Mouse (Mus musculus) erythroblast, embryonic 14.5 days (primary cell): ENCODE measurements around the gene Zbtb34. TPM values are rescaled to one million over a fixed set of nuclear protein-coding genes. Genes with fewer than 3 reads are reported as not detected.

Experiments
- H3K27me3 ChIP-seq: 2 replicates; pipeline ENCODE4 v1.6.1; 2012; ENCODE audit warnings: inconsistent platforms; ENCODE audit not compliant: control insufficient read depth
- H3K36me3 ChIP-seq: 2 replicates; pipeline ENCODE4 v1.6.1; 2012; ENCODE audit warnings: mild to moderate bottlenecking, inconsistent platforms; ENCODE audit not compliant: control insufficient read depth
- H3K4me1 ChIP-seq: 2 replicates; pipeline ENCODE4 v1.6.1; 2012; ENCODE audit warnings: inconsistent platforms; ENCODE audit not compliant: control insufficient read depth
- H3K4me3 ChIP-seq: replicated peaks from 2 replicates; pipeline ENCODE3; 2012; ENCODE audit warnings: moderate library complexity, mild to moderate bottlenecking, inconsistent platforms
- H3K9me3 ChIP-seq: 2 replicates; pipeline ENCODE4 v1.6.1; 2012; ENCODE audit warnings: low read length, inconsistent platforms, mixed read lengths; ENCODE audit not compliant: control insufficient read depth
- GATA1 ChIP-seq: IDR thresholded peaks from 2 replicates; pipeline ENCODE4 v1.6.1; 2012; ENCODE audit warnings: low read length, inconsistent platforms, mixed read lengths
- TAL1 ChIP-seq: IDR thresholded peaks from 3 replicates; pipeline ENCODE4 v1.6.1; 2012; ENCODE audit warnings: low read length, inconsistent platforms, mixed read lengths
- polyA plus RNA-seq: library from polyadenylated mRNA; stranded (reverse); fragments of >175 nt; gene quantifications from 2 replicates; pipeline ENCODE4 v1.2.3, GENCODE M21; 2012

Gene Zbtb34
- polyA plus RNA-seq, 1 experiment, result 0.03 TPM

GRCm38 (mm10) chr2:33395053-33395452 lies 36.1 kb downstream of the Zbtb34 start:
- no peaks in the 10 kb centered on the region for H3K9me3 ChIP-seq
- H3K36me3 ChIP-seq, result no peaks in the 10 kb centered on the region
- no peaks in the 10 kb centered on the region for H3K4me1 ChIP-seq
- no peak overlapping the region for H3K4me3 ChIP-seq
- TF ChIP-seq TAL1 (no peak), GATA1 (no peak)
- H3K27me3 ChIP-seq, result no peaks in the 10 kb centered on the region

GRCm38 (mm10) chr2:33393951-33394635 lies 37.0 kb downstream of the Zbtb34 start:
- H3K9me3 ChIP-seq, result no peaks in the 10 kb centered on the region
- no peaks in the 10 kb centered on the region for H3K36me3 ChIP-seq
- no peaks in the 10 kb centered on the region for H3K4me1 ChIP-seq
- no peaks in the 10 kb centered on the region for H3K27me3 ChIP-seq
- no peak for TF ChIP-seq GATA1
- no peak for TF ChIP-seq TAL1
- no peak overlapping the region for H3K4me3 ChIP-seq

- no peaks in the 10 kb centered on the region for H3K4me1 ChIP-seq
- TF ChIP-seq GATA1, result no peak
- no peak for TF ChIP-seq TAL1
- no peak overlapping the region for H3K4me3 ChIP-seq
- no peaks in the 10 kb centered on the region for H3K9me3 ChIP-seq
- no peaks in the 10 kb centered on the region for H3K36me3 ChIP-seq
- H3K27me3 ChIP-seq, result no peaks in the 10 kb centered on the region
Observed at GRCm38 (mm10) chr2:33393021-33393420, 38.1 kb downstream of the Zbtb34 start.

GRCm38 (mm10) chr2:33371648-33372408 lies 59.3 kb downstream of the Zbtb34 start:
- Histone ChIP-seq H3K27me3 (no peaks in the 10 kb centered on the region; the same call in 1 of the 2 replicates), H3K4me1 (peaks cover 14% of the 10 kb centered on the region), H3K4me3 (peak overlapping the region; percentile 69), H3K9me3 (no peaks in the 10 kb centered on the region), H3K36me3 (no peaks in the 10 kb centered on the region)
- TF ChIP-seq TAL1, result no peak
- no peak for TF ChIP-seq GATA1

- no peaks in the 10 kb centered on the region for H3K36me3 ChIP-seq
Observed at GRCm38 (mm10) chr2:33370777-33371647, 60.1 kb downstream of the Zbtb34 start, which contains the start of gene Ralgps1. TSS of gene Ralgps1 (minus strand) at chr2:33371486.

GRCm38 (mm10) chr2:33370276-33370776 lies 60.8 kb downstream of the Zbtb34 start:
- Histone ChIP-seq H3K36me3 (no peaks in the 10 kb centered on the region), H3K4me3 (peak overlapping the region; percentile 69), H3K9me3 (no peaks in the 10 kb centered on the region), H3K27me3 (no peaks in the 10 kb centered on the region; the same call in 1 of the 2 replicates), H3K4me1 (peaks cover 14% of the 10 kb centered on the region)
- TF ChIP-seq GATA1, result no peak

More at GRCm38 (mm10) chr2:33370777-33371647, 60.1 kb downstream of the Zbtb34 start, which contains the start of gene Ralgps1:
- Histone ChIP-seq H3K27me3 (no peaks in the 10 kb centered on the region; the same call in 1 of the 2 replicates), H3K4me1 (peaks cover 14% of the 10 kb centered on the region), H3K4me3 (peak within 1 kb of the TSS; percentile 69), H3K9me3 (no peaks in the 10 kb centered on the region)
- TF ChIP-seq TAL1 (no peak), GATA1 (no peak)

GRCm38 (mm10) chr2:33369453-33369852 lies 61.7 kb downstream of the Zbtb34 start:
- Histone ChIP-seq H3K36me3 (no peaks in the 10 kb centered on the region), H3K4me3 (no peak overlapping the region)
- no peak for TF ChIP-seq GATA1
- TF ChIP-seq TAL1, result no peak

GRCm38 (mm10) chr2:33368486-33368885 lies 62.6 kb downstream of the Zbtb34 start:
- no peak for TF ChIP-seq GATA1
- TF ChIP-seq TAL1, result no peak
- H3K27me3 ChIP-seq, result no peaks in the 10 kb centered on the region; the same call in 1 of the 2 replicates
- no peaks in the 10 kb centered on the region for H3K36me3 ChIP-seq
- H3K4me1 ChIP-seq, result peaks cover 14% of the 10 kb centered on the region
- no peak overlapping the region for H3K4me3 ChIP-seq
- no peaks in the 10 kb centered on the region for H3K9me3 ChIP-seq

More at GRCm38 (mm10) chr2:33369453-33369852, 61.7 kb downstream of the Zbtb34 start:
- H3K4me1 ChIP-seq, result peaks cover 14% of the 10 kb centered on the region
- H3K9me3 ChIP-seq, result no peaks in the 10 kb centered on the region
- no peaks in the 10 kb centered on the region; the same call in 1 of the 2 replicates for H3K27me3 ChIP-seq
